Mouse (Mus musculus) left cerebral cortex, postnatal 4 days (tissue): ENCODE results near the gene Ash1l. TPM values are rescaled to one million over a fixed set of nuclear protein-coding genes. Genes with fewer than 3 reads are reported as not detected.

Experiments
- DNase-seq: peaks from one replicate; pipeline ENCODE4 v3.0.0-alpha.2; 2022
- intact Hi-C: fragments of 180-260 bp; cut with DNase I; formaldehyde crosslinking; loops from one replicate; pipeline ENCODE4 v1.15.1; 2025
- total RNA-seq, 2 experiments: library from RNA; stranded (reverse); gene quantifications; 2 replicates each; pipeline ENCODE4 v1.2.3; 2021

Gene Ash1l
- total RNA-seq, result 10 to 100 TPM; 65.7 to 66.2 TPM

- peak; percentile 76 for DNase-seq
- intact Hi-C loops, result no loop called here
Observed at GRCm38 (mm10) chr3:88950576-88951326, at the start of gene Ash1l, which contains the start of gene Dap3. TSS of gene Ash1l (plus strand) at chr3:88950622. TSS of gene Dap3 (minus strand) at chr3:88951181.

- DNase-seq, result no peak
- intact Hi-C loops, result loop anchor here (10.0 kb wide), 1 partner anchor 50 kb away; no protein-coding TSS in a partner anchor
Observed at GRCm38 (mm10) chr3:88904803-88905202, 45.6 kb upstream of the Ash1l start.

- intact Hi-C loops, result loop anchor here (10.0 kb wide), 1 partner anchor 50 kb away; no protein-coding TSS in a partner anchor
- DNase-seq, result no peak
Observed at GRCm38 (mm10) chr3:88905209-88905608, 45.2 kb upstream of the Ash1l start.

GRCm38 (mm10) chr3:88905741-88906140 is 44.7 kb upstream of the Ash1l start:
- DNase-seq, result no peak
- intact Hi-C loops, result loop anchor here (10.0 kb wide), 1 partner anchor 51 kb away; no protein-coding TSS in a partner anchor

- DNase-seq, result no peak
- intact Hi-C loops, result loop anchor here (10.0 kb wide), 1 partner anchor 52 kb away; no protein-coding TSS in a partner anchor
Observed at GRCm38 (mm10) chr3:88906393-88907159, 43.8 kb upstream of the Ash1l start.

GRCm38 (mm10) chr3:88912585-88912984 is 37.8 kb upstream of the Ash1l start:
- intact Hi-C loops, result no loop called here

GRCm38 (mm10) chr3:88913511-88914383 is 36.7 kb upstream of the Ash1l start, which contains the start of gene Msto1:
TSS of gene Msto1 (minus strand) at chr3:88913999.
- intact Hi-C loops, result no loop called here
- DNase-seq, result peak; percentile 92

More at GRCm38 (mm10) chr3:88912585-88912984, 37.8 kb upstream of the Ash1l start:
- no peak for DNase-seq

- intact Hi-C loops, result no loop called here
- DNase-seq, result no peak
Observed at GRCm38 (mm10) chr3:88914384-88914810, 36.0 kb upstream of the Ash1l start.

- intact Hi-C loops, result no loop called here
- no peak for DNase-seq
Observed at GRCm38 (mm10) chr3:88918981-88919380, 31.4 kb upstream of the Ash1l start.

- intact Hi-C loops, result no loop called here
- no peak for DNase-seq
Observed at GRCm38 (mm10) chr3:88921411-88921810, 29.0 kb upstream of the Ash1l start.

GRCm38 (mm10) chr3:88923989-88924591 is 26.3 kb upstream of the Ash1l start:
- peak; percentile 24 for DNase-seq
- intact Hi-C loops, result no loop called here

GRCm38 (mm10) chr3:88925651-88926050 is 24.8 kb upstream of the Ash1l start:
- intact Hi-C loops, result no loop called here

GRCm38 (mm10) chr3:88929501-88929900 is 20.9 kb upstream of the Ash1l start:
- no peak for DNase-seq
- intact Hi-C loops, result no loop called here

More at GRCm38 (mm10) chr3:88925651-88926050, 24.8 kb upstream of the Ash1l start:
- no peak for DNase-seq

GRCm38 (mm10) chr3:88939071-88939470 is 11.4 kb upstream of the Ash1l start:
- no peak for DNase-seq
- intact Hi-C loops, result loop anchor here (10.0 kb wide), 1 partner anchor 236 kb away; the partner anchor contains the start of gene Scamp3

GRCm38 (mm10) chr3:88939749-88940148 is 10.7 kb upstream of the Ash1l start:
- intact Hi-C loops, result loop anchor here (10.0 kb wide), 2 partner anchors 95 to 235 kb away; partner anchors contain the start of gene Scamp3
- DNase-seq, result no peak

- no peak for DNase-seq
- intact Hi-C loops, result loop anchor here (10.0 kb wide), 1 partner anchor 92 kb away; no protein-coding TSS in a partner anchor
Observed at GRCm38 (mm10) chr3:88942316-88942880, 8.0 kb upstream of the Ash1l start.

- intact Hi-C loops, result loop anchor here (10.0 kb wide), 1 partner anchor 91 kb away; no protein-coding TSS in a partner anchor
- no peak for DNase-seq
Observed at GRCm38 (mm10) chr3:88944109-88944508, 6.3 kb upstream of the Ash1l start.

GRCm38 (mm10) chr3:88949786-88950575 is 441 bp upstream of the Ash1l start:
- peak; percentile 96 for DNase-seq
- intact Hi-C loops, result loop anchor here (10.0 kb wide), 1 partner anchor 85 kb away; no protein-coding TSS in a partner anchor
